30 mouse cellular contexts compared by ENCODE assay signal in genomic region chr17:23795323-23795722, GRCm38 (mm10). TPM values are rescaled to one million over a fixed set of nuclear protein-coding genes. Genes with fewer than 3 reads are reported as not detected.
"Had no signal": no experiment of that assay in that cellular context is flagged by ENCODE, and none has a peak within 500 bp of the region (broad histone marks: within the 10 kb centered on the region; RNA-seq: fewer than 3 reads in every experiment).

No protein-coding gene starts in this region.

- H3K4me3 ChIP-seq: gastrocnemius, adult 2 months; heart, embryonic 10.5 days; heart, embryonic 12.5 days; hindbrain, embryonic 10.5 days; hindbrain, embryonic 12.5 days; intestine, embryonic 15.5 days; limb, embryonic 12.5 days; liver, embryonic 13.5 days; liver, embryonic 15.5 days had no signal

- H3K9ac ChIP-seq: heart, embryonic 12.5 days; hindbrain, embryonic 12.5 days; hindbrain, embryonic 14.5 days; intestine, embryonic 15.5 days; limb, embryonic 12.5 days; liver, embryonic 13.5 days; liver, embryonic 15.5 days had no signal

- DNase-seq: gastrocnemius, adult 2 months; gastrocnemius, postnatal 10 days; gastrocnemius, postnatal 25 days; heart, adult 18-20 months; heart, postnatal 10 days; heart, postnatal 4 days; kidney, adult 18-20 months; kidney, adult 8-10 months; kidney, postnatal 14 days; kidney, postnatal 36 days; layer of hippocampus, adult 9-11 months; layer of hippocampus, postnatal 36 days; left cerebral cortex, postnatal 4 days; liver; liver, embryonic 13.5 days had no signal

- H3K4me2 ChIP-seq: heart, embryonic 12.5 days; hindbrain, embryonic 12.5 days; hindbrain, embryonic 14.5 days; intestine, embryonic 15.5 days; limb, embryonic 12.5 days; liver, embryonic 11.5 days; liver, embryonic 13.5 days; liver, embryonic 15.5 days had no signal

- H3K4me1 ChIP-seq: heart, embryonic 12.5 days had no signal

- ATAC-seq: hindbrain, embryonic 16.5 days; inflammation-experienced regulatory T-cells, adult 6 months; intestine, embryonic 15.5 days; intestine, postnatal 0 days had no signal

- H3K27ac ChIP-seq: gastrocnemius, adult 2 months; heart, embryonic 10.5 days; hindbrain, embryonic 10.5 days; hindbrain, embryonic 12.5 days; hindbrain, embryonic 14.5 days; intestine, embryonic 15.5 days; kidney, postnatal 0 days; limb, embryonic 12.5 days; liver, embryonic 13.5 days; liver, embryonic 15.5 days had no signal

- H3K9me3 ChIP-seq: heart, embryonic 10.5 days; heart, embryonic 12.5 days; hindbrain, embryonic 10.5 days; hindbrain, embryonic 12.5 days; intestine, embryonic 15.5 days; limb, embryonic 12.5 days; liver, embryonic 13.5 days; liver, embryonic 15.5 days had no signal

- H3K27me3 ChIP-seq: heart, embryonic 12.5 days; intestine, embryonic 15.5 days; limb, embryonic 12.5 days; liver, embryonic 13.5 days; liver, embryonic 15.5 days had no signal

- H3K36me3 ChIP-seq: heart, embryonic 12.5 days; hindbrain, embryonic 12.5 days; intestine, embryonic 15.5 days; liver, embryonic 13.5 days; liver, embryonic 15.5 days had no signal

RNA-seq across cellular contexts. Expression of gene Prss33, which starts 40.5 kb away (rescaled TPM):
- polyA plus RNA-seq: heart, embryonic 10.5 days; heart, embryonic 12.5 days; heart, embryonic 14.5 days; heart, embryonic 16.5 days; hindbrain, embryonic 10.5 days; hindbrain, embryonic 14.5 days; hindbrain, embryonic 16.5 days; intestine, postnatal 0 days; limb, embryonic 12.5 days; liver, embryonic 11.5 days; liver, embryonic 13.5 days; liver, embryonic 15.5 days had no signal
